Mouse (Mus musculus): ENCODE measurements around the gene Tmem178b.

GRCm38 (mm10) chr6:40238857-40239256, 365.8 kb downstream of the Tmem178b start:
- TF ChIP-seq POLR2A (IDR thresholded peaks at IDR 0.05; ENCODE audit: insufficient read depth, low read depth, low read length) = no peak
- no peak for TF ChIP-seq CTCF (IDR thresholded peaks at IDR 0.05; ENCODE audit: insufficient read depth, low read depth, low read length)

All from olfactory bulb, adult 2 months (tissue).